Mouse (Mus musculus): ENCODE measurements at regions not wholly inside any gene's neighbourhood (a gene's known extent, or its start where the extent isn't known, plus 50 kb on each side); places are given as distances from the start of the nearest gene placed in this dataset.

DNA sequence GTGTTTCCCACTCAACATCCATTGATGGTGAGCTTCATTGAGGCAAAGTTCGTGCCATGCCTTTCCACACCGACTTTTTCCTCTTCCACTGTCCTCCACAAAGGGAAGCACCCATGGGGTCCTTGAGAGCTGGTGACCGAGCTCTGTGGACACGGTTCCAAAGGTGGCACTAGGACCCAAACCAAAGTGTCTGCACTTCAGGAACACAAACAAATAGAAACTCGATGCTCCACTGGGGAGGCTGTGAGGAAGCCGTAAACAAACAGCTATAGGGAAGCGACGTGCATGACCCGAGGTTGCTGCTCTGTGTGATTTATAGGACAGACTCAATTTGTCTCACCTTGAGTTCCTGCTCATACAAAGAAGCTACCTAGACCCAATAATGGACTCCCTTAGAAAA, 257.5 kb downstream of the Ankrd50 start:
- Histone ChIP-seq H3K36me3 (ENCODE audit: control insufficient read depth, insufficient read depth, low read length) (no peaks in the 10 kb centered on the region), H3K27me3 (ENCODE audit: control insufficient read depth, insufficient read depth, low read length) (no peaks in the 10 kb centered on the region; the same call in 1 of the 2 replicates), H3K27ac (ENCODE audit: insufficient read depth, low read depth, low read length) (no peak overlapping the region), H3K4me3 (ENCODE audit: low read depth, low read length) (no peak overlapping the region), H3K4me1 (ENCODE audit: control insufficient read depth, insufficient read depth, insufficient read length, low read length) (no peaks in the 10 kb centered on the region)
- TF ChIP-seq CTCF (IDR thresholded peaks at IDR 0.05; ENCODE audit: extremely low read depth, insufficient read length, insufficient replicate concordance, low read depth, low read length) (no peak), POLR2A (IDR thresholded peaks at IDR 0.05; ENCODE audit: low read depth, low read length) (no peak)
- WGBS: 63% methylated on average over 9 of the region's 9 CpGs

DNA sequence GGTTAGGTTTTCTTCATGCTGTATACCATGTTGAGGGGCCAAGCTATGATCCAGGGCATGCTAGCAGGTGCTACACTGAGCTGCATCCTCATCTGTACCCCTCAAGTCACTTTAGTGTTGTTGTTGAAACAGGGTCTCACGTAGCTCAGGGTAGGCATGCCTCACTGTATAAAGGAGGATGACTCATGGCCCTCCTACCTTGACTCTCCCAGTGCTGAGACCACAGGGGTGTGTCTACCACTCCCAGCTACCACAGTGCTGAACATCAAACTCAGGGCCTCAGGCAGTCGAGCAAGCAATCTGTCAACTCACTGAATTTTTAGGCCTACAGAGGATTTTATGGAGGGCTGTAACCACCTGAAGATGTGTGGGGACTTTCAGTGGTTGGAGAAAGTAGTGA, 258.5 kb downstream of the Ankrd50 start:
- Histone ChIP-seq H3K4me3 (ENCODE audit: low read depth, low read length) (no peak overlapping the region), H3K27me3 (ENCODE audit: control insufficient read depth, insufficient read depth, low read length) (no peaks in the 10 kb centered on the region; the same call in 1 of the 2 replicates), H3K4me1 (ENCODE audit: control insufficient read depth, insufficient read depth, insufficient read length, low read length) (no peaks in the 10 kb centered on the region), H3K27ac (ENCODE audit: insufficient read depth, low read depth, low read length) (no peak overlapping the region), H3K36me3 (ENCODE audit: control insufficient read depth, insufficient read depth, low read length) (no peaks in the 10 kb centered on the region)
- TF ChIP-seq CTCF (IDR thresholded peaks at IDR 0.05; ENCODE audit: extremely low read depth, insufficient read length, insufficient replicate concordance, low read depth, low read length) (no peak), POLR2A (IDR thresholded peaks at IDR 0.05; ENCODE audit: low read depth, low read length) (no peak)
- 35% methylated on average over 2 of the region's 2 CpGs for WGBS

DNA sequence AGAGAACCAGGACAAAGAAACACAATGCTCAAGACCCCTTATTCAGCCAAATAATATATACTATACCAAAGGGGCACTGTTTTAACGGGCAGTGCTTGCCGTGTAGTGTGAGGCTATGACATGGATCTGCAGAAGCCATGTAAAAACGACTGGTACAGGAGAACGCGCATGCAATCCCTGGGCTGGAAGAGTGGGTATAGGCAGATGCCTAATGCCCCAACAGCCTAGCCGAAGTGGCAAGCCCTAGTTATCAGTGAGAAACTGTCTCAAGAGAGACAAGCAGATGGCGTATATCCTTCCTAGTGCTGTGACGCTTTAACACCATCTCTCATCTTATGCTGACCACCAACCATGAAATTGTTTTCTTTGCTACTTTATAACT, 262.8 kb downstream of the Ankrd50 start:
- Histone ChIP-seq H3K27ac (ENCODE audit: insufficient read depth, low read depth, low read length) (no peak overlapping the region), H3K4me3 (ENCODE audit: low read depth, low read length) (no peak overlapping the region), H3K27me3 (ENCODE audit: control insufficient read depth, insufficient read depth, low read length) (no peaks in the 10 kb centered on the region; the same call in 1 of the 2 replicates), H3K4me1 (ENCODE audit: control insufficient read depth, insufficient read depth, insufficient read length, low read length) (no peaks in the 10 kb centered on the region), H3K36me3 (ENCODE audit: control insufficient read depth, insufficient read depth, low read length) (no peaks in the 10 kb centered on the region)
- no peak for TF ChIP-seq CTCF (IDR thresholded peaks at IDR 0.05; ENCODE audit: extremely low read depth, insufficient read length, insufficient replicate concordance, low read depth, low read length)
- TF ChIP-seq POLR2A (IDR thresholded peaks at IDR 0.05; ENCODE audit: low read depth, low read length): no peak
- WGBS: 78% methylated on average over 8 of the region's 8 CpGs

DNA sequence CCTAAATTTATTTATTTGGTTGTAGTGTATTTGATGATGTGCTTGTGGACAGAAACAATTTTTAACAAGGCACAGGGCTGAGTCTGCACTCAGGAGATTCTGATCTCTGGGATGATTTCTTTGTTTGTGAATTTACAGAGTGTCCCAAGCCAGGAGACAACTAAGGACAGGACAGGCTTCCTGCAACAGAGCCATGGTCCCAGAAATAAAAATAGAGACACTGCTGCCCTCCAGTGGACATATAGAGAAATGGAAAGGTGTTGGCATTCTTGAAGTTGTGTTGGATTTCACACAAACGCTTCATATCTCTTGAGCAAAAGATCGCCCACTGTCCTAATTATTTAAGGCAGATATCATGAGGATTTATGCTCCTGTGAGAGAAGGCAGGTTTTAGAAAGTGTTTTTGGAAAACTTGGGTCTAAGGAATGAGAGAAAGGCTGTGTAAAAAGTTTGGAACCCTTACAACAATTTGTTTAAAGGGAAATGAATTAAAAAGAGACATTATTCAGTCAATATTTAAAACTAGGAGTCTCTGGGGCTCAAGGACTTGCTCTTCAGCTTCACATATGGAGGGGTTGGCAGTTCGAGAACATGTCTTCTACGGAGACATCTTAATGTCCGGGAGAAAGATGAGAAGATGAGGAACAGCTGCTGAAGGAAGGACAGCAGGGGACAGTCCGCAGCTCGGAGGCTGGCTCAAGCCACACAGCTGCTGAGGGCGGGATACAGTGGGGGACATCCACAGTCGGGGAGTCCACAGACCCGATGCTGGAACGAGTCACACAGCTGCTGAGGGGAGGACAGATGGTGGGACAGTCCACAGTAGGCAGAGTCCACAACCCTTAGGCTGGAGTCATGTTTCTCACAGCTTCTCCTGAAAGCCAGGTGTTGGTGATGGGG, 263.5 kb downstream of the Ankrd50 start:
- 43% methylated on average over 11 of the region's 11 CpGs for WGBS
- H3K4me3 ChIP-seq (ENCODE audit: low read depth, low read length): no peak overlapping the region
- H3K27me3 ChIP-seq (ENCODE audit: control insufficient read depth, insufficient read depth, low read length): no peaks in the 10 kb centered on the region; the same call in 1 of the 2 replicates
- TF ChIP-seq CTCF (IDR thresholded peaks at IDR 0.05; ENCODE audit: extremely low read depth, insufficient read length, insufficient replicate concordance, low read depth, low read length) (no peak), POLR2A (IDR thresholded peaks at IDR 0.05; ENCODE audit: low read depth, low read length) (no peak)
- H3K27ac ChIP-seq (ENCODE audit: insufficient read depth, low read depth, low read length): no peak overlapping the region
- H3K4me1 ChIP-seq (ENCODE audit: control insufficient read depth, insufficient read depth, insufficient read length, low read length): no peaks in the 10 kb centered on the region
- no peaks in the 10 kb centered on the region for H3K36me3 ChIP-seq (ENCODE audit: control insufficient read depth, insufficient read depth, low read length)

DNA sequence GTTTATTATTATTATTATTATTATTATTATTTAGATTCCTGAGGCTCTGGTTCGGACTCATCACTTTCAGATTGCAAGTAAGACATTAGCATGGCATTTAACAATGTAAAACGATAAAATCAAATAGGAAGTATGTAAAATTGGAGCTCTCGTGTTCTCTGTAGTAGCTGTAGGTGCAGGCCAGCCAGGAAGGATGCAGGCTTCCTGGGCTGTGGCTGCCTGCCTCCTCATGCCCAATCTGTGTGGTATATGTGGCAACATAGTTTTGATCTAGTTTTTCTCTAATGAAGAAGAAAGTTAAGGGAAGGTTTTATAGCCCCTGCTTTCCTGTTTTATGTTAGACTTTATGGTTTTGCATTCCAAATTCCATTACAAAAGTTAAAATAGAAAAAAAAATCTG, 275.6 kb downstream of the Ankrd50 start:
- no peaks in the 10 kb centered on the region for H3K36me3 ChIP-seq (ENCODE audit: control insufficient read depth, insufficient read depth, low read length)
- H3K27me3 ChIP-seq (ENCODE audit: control insufficient read depth, insufficient read depth, low read length): no peaks in the 10 kb centered on the region
- 76% methylated on average over 3 of the region's 3 CpGs for WGBS
- no peak overlapping the region for H3K4me3 ChIP-seq (ENCODE audit: low read depth, low read length)
- H3K4me1 ChIP-seq (ENCODE audit: control insufficient read depth, insufficient read depth, insufficient read length, low read length): no peaks in the 10 kb centered on the region
- H3K27ac ChIP-seq (ENCODE audit: insufficient read depth, low read depth, low read length): no peak overlapping the region
- no peak for TF ChIP-seq POLR2A (IDR thresholded peaks at IDR 0.05; ENCODE audit: low read depth, low read length)
- no peak for TF ChIP-seq CTCF (IDR thresholded peaks at IDR 0.05; ENCODE audit: extremely low read depth, insufficient read length, insufficient replicate concordance, low read depth, low read length)

DNA sequence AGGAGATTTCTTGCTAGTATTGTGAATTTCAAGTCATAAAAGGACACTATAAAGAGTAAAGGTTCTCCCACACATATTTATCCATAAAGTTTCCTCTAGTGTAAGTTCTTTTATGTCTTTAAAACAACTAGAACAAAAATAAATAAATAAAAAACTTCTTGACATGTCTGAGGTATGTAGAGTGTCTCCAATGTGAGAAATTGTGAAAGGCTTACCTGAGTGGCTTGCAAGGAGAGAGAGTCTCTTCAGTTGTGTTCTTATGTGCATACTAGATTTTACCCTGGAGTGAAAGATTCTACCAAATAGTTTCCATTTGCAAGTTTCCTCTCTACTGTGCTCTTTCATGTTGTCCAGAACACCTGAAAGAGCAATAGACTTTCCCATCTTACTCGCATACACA, 276.8 kb downstream of the Ankrd50 start:
- WGBS: 94% methylated on average over 1 of the region's 1 CpGs
- no peak overlapping the region for H3K4me3 ChIP-seq (ENCODE audit: low read depth, low read length)
- no peak overlapping the region for H3K27ac ChIP-seq (ENCODE audit: insufficient read depth, low read depth, low read length)
- no peaks in the 10 kb centered on the region for H3K36me3 ChIP-seq (ENCODE audit: control insufficient read depth, insufficient read depth, low read length)
- TF ChIP-seq POLR2A (IDR thresholded peaks at IDR 0.05; ENCODE audit: low read depth, low read length) (no peak), CTCF (IDR thresholded peaks at IDR 0.05; ENCODE audit: extremely low read depth, insufficient read length, insufficient replicate concordance, low read depth, low read length) (no peak)
- no peaks in the 10 kb centered on the region for H3K27me3 ChIP-seq (ENCODE audit: control insufficient read depth, insufficient read depth, low read length)
- no peaks in the 10 kb centered on the region for H3K4me1 ChIP-seq (ENCODE audit: control insufficient read depth, insufficient read depth, insufficient read length, low read length)

DNA sequence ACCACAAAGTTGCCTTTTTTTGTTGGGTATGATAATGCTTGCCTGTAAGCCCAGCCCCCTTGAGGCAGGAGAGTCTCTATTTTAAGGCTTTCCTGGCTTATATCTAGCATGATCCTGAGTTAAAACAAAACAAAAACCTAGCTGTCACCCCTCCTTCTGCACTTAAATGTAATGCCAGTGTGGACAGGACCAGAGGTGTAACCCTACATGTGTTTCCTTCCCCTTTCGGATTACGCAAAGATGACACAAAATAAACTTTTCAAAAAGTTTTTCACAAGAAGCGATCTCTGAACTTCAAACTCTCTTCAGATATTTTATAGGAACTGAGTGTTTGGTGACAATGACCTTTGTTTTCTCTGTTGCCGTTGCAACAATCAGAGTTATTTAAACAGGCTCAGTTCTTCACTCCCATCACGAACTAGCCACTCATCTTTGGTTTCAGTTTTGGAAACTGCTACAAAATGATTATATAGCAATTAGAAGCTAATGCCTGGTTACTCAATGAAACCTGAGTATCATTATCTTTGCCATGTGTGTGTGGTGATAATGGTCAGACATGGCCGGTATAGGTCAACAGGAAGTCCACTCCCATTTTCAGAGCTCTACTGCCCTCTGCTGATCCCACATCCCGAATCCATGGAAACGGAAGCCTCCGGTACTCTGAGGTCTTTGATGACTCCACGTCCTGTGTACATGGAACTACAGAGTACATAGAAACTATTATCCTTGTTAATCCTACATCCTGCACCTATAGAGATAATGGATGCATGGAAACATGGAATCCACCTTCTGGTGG, 282.6 kb downstream of the Ankrd50 start:
- H3K4me3 ChIP-seq (ENCODE audit: low read depth, low read length): no peak overlapping the region
- peak; percentile 52; the same call in 1 of the 2 replicates for TF ChIP-seq CTCF (IDR thresholded peaks at IDR 0.05; ENCODE audit: extremely low read depth, insufficient read length, insufficient replicate concordance, low read depth, low read length)
- no peak for TF ChIP-seq POLR2A (IDR thresholded peaks at IDR 0.05; ENCODE audit: low read depth, low read length)
- H3K27ac ChIP-seq (ENCODE audit: insufficient read depth, low read depth, low read length): no peak overlapping the region
- H3K36me3 ChIP-seq (ENCODE audit: control insufficient read depth, insufficient read depth, low read length): no peaks in the 10 kb centered on the region
- WGBS: 38% methylated on average over 10 of the region's 10 CpGs
- H3K27me3 ChIP-seq (ENCODE audit: control insufficient read depth, insufficient read depth, low read length): no peaks in the 10 kb centered on the region
- no peaks in the 10 kb centered on the region for H3K4me1 ChIP-seq (ENCODE audit: control insufficient read depth, insufficient read depth, insufficient read length, low read length)
